Mouse (Mus musculus) layer of hippocampus, postnatal 36 days (tissue): ENCODE measurements around the gene Dzank1. TPM values are rescaled to one million over a fixed set of nuclear protein-coding genes. Genes with fewer than 3 reads are reported as not detected.

Experiments
- total RNA-seq, 2 experiments: library from RNA; stranded (reverse); gene quantifications; 2 replicates each; pipeline ENCODE4 v1.2.3; 2021

The Dzank1 gene
- total RNA-seq, 2 experiments from 2014 or later: 130 to 132 TPM

Other genes starting within 250 kb of the Dzank1 start
- gene Ovol2, start 195.3 kb downstream of the Dzank1 start, total RNA-seq: 1 to 10 TPM in 1 of 2 experiments, under 1 TPM in 1; 0.99 to 1.4 TPM
- 10 to 100 TPM; 29.1 to 29.4 TPM for gene Kat14, start 158.4 kb downstream of the Dzank1 start, total RNA-seq
- 10 to 100 TPM in 1 of 2 experiments, 1 to 10 TPM in 1; 8.1 to 14.2 TPM for gene Pet117, start 158.4 kb downstream of the Dzank1 start, total RNA-seq
- gene Polr3f, start 304 bp upstream of the Dzank1 start, total RNA-seq: 10 to 100 TPM; 26.9 to 31.8 TPM
- gene Rbbp9, start 23.5 kb upstream of the Dzank1 start, total RNA-seq: 10 to 100 TPM; 30.0 to 31.9 TPM
- 10 to 100 TPM; 46.4 to 50.0 TPM for gene Sec23b, start 28.8 kb upstream of the Dzank1 start, total RNA-seq
- gene Smim26, start 66.6 kb upstream of the Dzank1 start, total RNA-seq: 10 to 100 TPM; 57.4 to 63.4 TPM
- 10 to 100 TPM; 63.7 to 66.2 TPM for gene Dtd1, start 72.5 kb upstream of the Dzank1 start, total RNA-seq